Mouse (Mus musculus) thymus, adult 18-20 months (tissue): ENCODE results near the gene Elmod2.
A peak's percentile ranks its signal among the peaks of the same experiment; 100 is the strongest.
"Not testable (repeated sequence)": the region's sequence is repeated elsewhere in the genome, so short reads cannot be mapped to it uniquely, and the experiment has no call there.

Source experiments
- DNase-seq, 2 experiments: peaks; one replicate each; pipeline ENCODE4 v3.0.0; 2022; ENCODE audit warnings: mixed read lengths in 2 of 2

Gene Elmod2

GRCm38 (mm10) chr8:83331899-83332697 lies at the start of gene Elmod2:
Gene Elmod2 (minus strand): TSS chr8:83332486.
- peak; percentile 92 to 93 for DNase-seq

DNA sequence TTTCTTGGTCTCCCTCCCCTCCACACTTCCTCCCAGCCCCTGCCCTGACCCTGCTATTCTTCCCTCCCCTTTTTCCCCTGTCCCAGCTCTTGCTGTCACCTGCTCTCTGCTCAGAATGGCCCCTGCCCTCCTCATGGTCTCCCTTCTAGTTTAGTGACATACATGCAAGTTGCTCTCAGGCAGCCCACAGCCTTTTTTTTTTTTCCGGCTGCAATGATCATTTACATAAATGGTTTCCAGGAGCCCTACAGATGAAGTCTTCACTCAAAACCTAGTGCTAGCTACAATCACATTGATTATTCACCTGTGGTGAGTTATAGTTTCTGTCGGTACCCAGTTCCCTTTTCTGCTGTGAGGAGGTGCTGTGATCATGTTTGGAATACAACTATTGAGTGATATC lies 48.7 kb upstream of the Elmod2 start:
- DNase-seq = no peak

- DNase-seq = no peak
Measured at GRCm38 (mm10) chr8:83380141-83380540, 47.9 kb upstream of the Elmod2 start.

DNA sequence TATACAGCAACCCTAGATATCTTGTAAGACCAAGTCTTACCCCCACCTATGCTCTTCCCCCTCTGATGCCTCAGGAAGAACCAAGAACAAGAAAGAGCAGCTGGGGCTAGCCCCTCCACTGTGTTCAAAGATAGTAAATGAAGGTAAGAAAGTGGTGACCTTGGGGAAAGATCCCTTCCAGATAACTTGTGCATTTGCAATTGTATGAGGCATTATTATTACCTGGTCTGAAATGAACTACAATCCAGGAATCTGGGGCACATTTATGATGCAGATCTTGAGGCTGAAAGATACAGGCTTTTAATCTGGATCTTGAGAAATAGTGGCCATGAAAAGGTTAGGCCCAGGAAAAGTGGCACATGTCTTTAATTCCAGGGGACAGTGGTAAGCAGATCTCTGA lies 44.9 kb upstream of the Elmod2 start:
- no peak for DNase-seq

- no peak for DNase-seq
Measured at GRCm38 (mm10) chr8:83363156-83363769, 31.0 kb upstream of the Elmod2 start.

DNA sequence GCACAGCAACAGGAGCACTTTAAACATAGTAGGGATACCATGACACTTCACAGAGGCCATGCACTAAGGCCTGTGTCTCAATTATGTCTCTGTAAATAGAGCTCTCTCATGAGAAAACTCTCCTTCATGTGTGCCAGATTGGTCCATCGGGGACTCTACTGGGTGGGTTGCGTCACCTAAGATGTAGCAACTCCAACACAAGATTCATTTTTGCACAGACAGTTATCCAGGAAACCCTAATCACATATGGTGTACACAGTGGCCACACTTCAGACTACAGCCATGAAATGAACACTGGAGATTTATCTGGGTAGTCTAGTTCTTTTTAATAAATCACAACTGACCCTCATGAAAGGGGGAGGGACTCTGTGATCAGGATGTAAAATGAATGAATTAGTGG lies 19.0 kb upstream of the Elmod2 start:
- DNase-seq = no peak

GRCm38 (mm10) chr8:83348263-83348662 lies 16.0 kb upstream of the Elmod2 start, which contains the start of gene Mgat4d:
Gene Mgat4d (plus strand): TSS chr8:83348471.
- no peak for DNase-seq

- DNase-seq = no peak
Measured at GRCm38 (mm10) chr8:83342693-83343092, 10.4 kb upstream of the Elmod2 start.

GRCm38 (mm10) chr8:83342076-83342475 lies 9.8 kb upstream of the Elmod2 start:
- no peak for DNase-seq

DNA sequence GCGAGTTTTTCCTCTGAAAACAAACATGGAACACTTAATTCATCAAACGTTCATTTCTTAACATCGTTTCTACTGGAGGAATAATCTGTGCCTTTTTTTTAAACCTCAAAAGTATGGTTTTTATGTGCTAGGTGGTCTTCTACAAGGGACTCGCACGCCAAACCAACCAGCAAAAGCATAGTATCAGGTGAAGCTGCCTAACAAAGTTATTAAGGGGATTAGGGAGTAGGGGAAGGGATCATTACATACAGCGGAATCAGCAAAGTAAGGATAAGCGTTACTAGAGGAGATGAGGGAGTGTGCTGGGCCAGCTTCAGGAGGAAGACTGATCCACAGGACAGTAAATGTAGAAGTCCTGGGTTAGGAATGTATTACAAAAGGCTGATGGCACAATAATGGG lies 578 bp upstream of the Elmod2 start:
- DNase-seq = no peak

GRCm38 (mm10) chr8:83331567-83331898 lies 753 bp downstream of the Elmod2 start:
- DNase-seq = no peak

GRCm38 (mm10) chr8:83327889-83328288 lies 4.4 kb downstream of the Elmod2 start:
- no peak for DNase-seq

GRCm38 (mm10) chr8:83323056-83323455 lies 9.2 kb downstream of the Elmod2 start:
- no peak for DNase-seq

DNA sequence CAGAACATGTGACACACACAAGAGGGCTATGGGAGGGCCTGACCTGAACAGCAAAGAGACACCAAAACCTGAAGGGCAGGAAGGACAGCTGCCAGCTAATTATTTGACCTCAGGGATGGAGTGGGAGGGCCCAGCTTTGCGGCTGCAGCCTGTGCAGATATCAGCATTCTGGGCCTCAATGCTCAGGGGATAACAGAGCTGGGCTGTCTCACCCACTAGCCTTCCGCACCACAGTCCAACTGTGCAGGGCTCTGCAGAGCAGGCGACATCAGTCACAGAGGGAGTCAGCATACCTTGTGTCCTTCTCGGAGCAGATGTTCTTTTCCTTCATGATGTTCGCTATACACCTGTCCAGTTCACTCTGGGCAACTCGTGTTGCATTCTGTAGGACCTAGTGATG lies 9.9 kb downstream of the Elmod2 start:
- no peak for DNase-seq

DNA sequence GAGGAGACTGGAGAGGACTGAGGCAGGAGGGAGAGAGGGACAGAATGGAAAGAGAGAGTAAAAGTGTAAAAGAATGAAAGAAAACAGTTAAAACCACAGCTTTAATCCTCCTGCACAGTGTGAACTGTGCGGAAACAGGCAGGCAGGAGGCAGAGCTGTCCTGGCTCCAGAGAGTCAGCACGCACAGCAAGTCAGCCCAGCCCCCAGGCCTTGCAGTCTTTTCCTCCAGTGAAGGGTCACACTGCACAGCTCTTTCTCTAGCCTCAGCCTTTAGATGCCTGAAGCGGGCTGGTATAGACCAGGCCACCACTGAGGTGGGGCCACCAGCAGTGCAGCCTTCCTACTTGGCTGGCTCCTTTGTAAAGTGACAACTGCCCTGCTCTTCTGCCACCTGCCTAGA lies 11.7 kb downstream of the Elmod2 start:
- DNase-seq = no peak

DNA sequence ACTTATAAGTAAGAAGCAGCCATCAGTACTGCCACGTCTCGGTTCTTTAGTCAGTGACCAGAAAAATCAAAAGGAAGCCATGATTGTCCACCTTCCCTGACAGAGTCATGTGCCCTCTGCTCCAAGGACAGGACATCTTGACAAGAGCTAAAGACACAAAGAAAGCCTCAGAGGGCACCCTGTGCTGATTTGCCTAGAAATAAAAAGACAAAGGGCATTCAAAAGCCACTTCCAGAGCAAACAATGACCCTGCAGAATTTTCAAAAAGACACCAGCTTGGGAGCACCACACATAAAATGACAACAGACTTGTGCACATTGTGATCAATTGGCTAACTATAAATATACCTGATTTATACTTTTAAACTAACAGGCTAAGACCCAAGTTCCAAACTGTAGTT lies 16.6 kb downstream of the Elmod2 start:
- no peak for DNase-seq

DNA sequence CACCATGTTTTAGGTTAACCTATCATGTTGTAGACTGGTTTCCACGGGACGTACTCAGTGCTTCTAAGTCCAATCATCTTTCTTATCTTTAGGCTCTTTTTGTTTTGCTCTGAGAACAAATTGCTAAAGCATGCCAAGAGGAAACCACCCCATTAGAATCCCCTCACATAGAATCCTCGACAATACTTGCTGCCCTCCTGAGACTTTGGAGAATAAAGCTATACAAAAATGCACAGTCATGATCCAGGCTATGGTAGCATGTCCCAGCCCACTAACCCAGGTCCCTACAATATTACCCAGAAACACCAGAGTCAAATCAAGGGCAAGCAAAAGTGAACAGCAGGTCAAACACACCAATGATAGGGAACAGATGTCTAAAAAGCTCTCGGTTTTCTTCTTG lies 17.2 kb downstream of the Elmod2 start:
- not testable (repeated sequence) for DNase-seq

DNA sequence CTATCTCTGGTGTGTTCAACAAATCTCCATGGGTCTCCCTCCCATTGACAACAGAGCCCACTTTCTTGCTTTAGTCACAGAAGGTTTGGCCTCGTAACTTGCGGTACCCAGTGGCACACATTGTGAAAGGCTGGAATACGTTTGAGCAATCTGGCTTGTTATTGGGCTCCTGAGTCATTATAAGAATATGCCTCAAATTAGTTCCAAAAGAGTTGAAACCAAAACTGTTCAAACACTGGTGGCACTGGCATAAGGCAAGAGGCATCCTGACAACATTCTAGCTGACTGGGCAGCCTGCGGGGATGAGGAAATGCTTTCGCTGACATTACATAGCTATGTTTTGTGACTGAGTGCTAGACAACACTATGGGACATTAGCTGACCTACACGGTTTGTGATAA lies 22.4 kb downstream of the Elmod2 start:
- DNase-seq = no peak

GRCm38 (mm10) chr8:83304946-83305345 lies 27.3 kb downstream of the Elmod2 start:
- no peak for DNase-seq

GRCm38 (mm10) chr8:83300135-83300534 lies 32.2 kb downstream of the Elmod2 start:
- no peak for DNase-seq

DNA sequence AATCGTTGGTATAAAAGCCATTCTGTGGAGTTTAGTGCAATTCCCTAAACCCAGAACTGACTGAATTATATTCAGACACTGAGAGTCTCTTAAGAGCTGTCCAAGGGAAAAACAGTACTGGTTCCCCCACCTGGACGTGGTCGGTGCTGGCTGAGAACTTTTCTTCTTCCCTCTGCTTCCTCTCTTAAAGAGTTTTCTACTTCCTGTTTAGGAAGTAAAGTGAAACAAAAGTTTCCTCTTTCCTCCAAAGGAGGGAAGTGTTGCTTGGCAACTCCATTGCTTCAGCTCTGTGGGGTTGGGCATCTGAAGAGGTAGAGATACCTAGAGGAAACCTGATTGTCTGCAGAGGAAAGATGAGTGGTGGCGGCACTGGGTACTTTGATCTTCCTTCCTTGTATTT lies 34.9 kb downstream of the Elmod2 start:
- no peak for DNase-seq

DNA sequence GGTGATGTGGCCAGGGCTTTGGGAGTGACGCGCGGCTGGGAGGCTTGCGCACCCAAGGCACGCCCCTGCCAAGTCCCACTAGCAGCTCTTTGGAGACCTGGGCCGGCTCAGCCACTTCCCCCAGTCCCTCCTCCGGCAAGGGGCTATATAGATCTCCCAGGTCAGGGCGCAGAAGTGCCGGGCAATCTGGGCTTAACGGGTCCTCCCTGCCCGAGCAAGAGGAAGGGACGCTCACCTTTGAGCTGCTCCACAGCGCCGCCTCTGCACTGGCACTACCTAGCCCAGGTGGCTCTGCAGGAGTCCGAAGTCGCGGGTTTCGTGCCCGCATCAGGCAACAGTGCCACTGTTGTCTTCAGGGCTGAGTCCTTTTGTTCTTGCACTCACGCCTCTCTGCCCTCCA lies 42.1 kb downstream of the Elmod2 start, which contains the start of gene Ucp1:
TSS of gene Ucp1 (plus strand) at position 177 of the 400 bp plus-strand sequence.
- no peak for DNase-seq

- DNase-seq = no peak
Measured at GRCm38 (mm10) chr8:83285391-83285790, 46.9 kb downstream of the Elmod2 start.

DNA sequence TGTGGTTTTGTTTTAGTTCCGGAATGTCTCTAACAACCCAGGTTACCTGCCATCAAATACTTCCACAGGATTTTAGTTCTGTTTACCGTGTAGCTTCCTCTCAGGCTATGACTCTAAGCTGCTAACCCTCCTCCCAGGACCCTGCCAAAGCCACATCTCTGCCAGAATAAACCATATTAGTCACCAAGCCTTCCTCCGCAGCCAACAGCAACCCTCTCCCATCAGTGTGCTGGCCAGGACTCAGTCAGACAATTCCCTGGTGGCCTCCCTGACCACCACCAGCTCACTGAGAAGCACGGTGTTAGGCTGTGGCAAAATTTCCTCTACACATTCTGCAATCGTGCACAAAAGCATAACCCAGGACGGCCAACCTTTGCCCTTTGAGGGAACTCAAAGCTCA lies 53.9 kb downstream of the Elmod2 start:
- no peak for DNase-seq

- DNase-seq = no peak
Measured at GRCm38 (mm10) chr8:83274470-83274869, 57.8 kb downstream of the Elmod2 start.
